Mouse (Mus musculus) E14TG2a.4 (cell line): Measurements from ENCODE around the gene N4bp1.

Experiments used
- H3K27me3 ChIP-seq: 2 replicates; pipeline ENCODE4 v1.6.1; 2014; ENCODE audit warnings: low read length, control low read depth; ENCODE audit not compliant: insufficient read depth
- H3K36me3 ChIP-seq: 2 replicates; pipeline ENCODE4 v1.6.1; 2014; ENCODE audit warnings: low read length, control low read depth; ENCODE audit not compliant: insufficient read depth
- H3K4me1 ChIP-seq: replicated peaks from 2 replicates; pipeline ENCODE4 v1.6.1; 2014; ENCODE audit warnings: low read depth, low read length, control low read depth
- H3K4me3 ChIP-seq: replicated peaks from 2 replicates; pipeline ENCODE4 v1.5.1; 2014; ENCODE audit warnings: mild to moderate bottlenecking, low read length
- H3K9me3 ChIP-seq: 2 replicates; pipeline ENCODE4 v1.6.1; 2014; ENCODE audit warnings: low read length, control low read depth
- CTCF ChIP-seq: conservative IDR thresholded peaks from 2 replicates; pipeline ENCODE4 v1.5.1; 2014; ENCODE audit warnings: low read length
- NANOG ChIP-seq: IDR thresholded peaks from 2 replicates; pipeline ENCODE4 v1.6.1; 2014; ENCODE audit warnings: borderline replicate concordance, low read length, mixed read lengths
- POU5F1 ChIP-seq: IDR thresholded peaks from 2 replicates; pipeline ENCODE4 v1.6.1; 2014; ENCODE audit warnings: low read length, borderline replicate concordance

The N4bp1 gene

GRCm38 (mm10) chr8:86873151-86873550, 11.9 kb downstream of the N4bp1 start:
- H3K27me3 ChIP-seq = no peaks in the 10 kb centered on the region
- H3K4me1 ChIP-seq = peaks cover 97% of the 10 kb centered on the region
- no peaks in the 10 kb centered on the region for H3K9me3 ChIP-seq
- peaks cover 91% of the 10 kb centered on the region for H3K36me3 ChIP-seq
- no peak overlapping the region for H3K4me3 ChIP-seq
- no peak for TF ChIP-seq NANOG
- TF ChIP-seq POU5F1 = no peak
- no peak for TF ChIP-seq CTCF

DNA sequence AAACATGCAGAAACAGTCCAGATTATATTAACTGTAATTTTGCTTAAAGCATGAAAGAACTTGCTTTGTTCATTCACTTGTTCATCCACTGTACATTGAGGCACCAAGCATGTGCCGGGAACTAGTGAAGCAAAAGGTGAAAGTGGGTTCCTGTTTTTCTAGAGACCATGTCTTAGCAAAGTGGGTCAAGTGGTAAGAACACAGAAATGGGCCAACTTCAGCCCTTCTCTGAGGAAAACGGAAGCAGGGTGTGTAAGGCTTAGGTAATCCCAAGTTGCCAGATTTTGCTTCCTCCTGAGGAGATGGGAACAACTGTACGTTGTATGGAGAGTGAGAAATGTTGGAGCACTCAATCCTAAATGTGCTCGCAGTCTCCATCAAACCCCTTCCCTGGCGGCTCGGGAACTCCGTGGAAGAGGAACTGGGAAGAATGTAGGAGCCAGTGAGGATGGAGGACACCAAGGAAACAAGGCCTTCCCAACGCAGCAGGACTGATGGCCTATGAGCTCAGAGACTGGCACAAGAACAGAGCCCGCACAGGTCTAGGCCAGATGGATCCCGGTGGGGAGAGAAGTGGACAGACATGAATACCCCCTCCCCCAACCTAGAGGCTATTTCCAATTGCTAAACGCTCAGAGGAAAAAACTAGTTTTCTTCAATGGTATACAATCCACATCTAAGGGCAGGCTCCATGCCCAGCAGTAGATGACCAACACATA, 12.8 kb downstream of the N4bp1 start:
- TF ChIP-seq POU5F1 = no peak
- TF ChIP-seq CTCF = no peak
- H3K4me3 ChIP-seq = no peak overlapping the region; the same call in 1 of the 2 replicates
- H3K9me3 ChIP-seq = no peaks in the 10 kb centered on the region
- no peaks in the 10 kb centered on the region for H3K27me3 ChIP-seq
- H3K36me3 ChIP-seq = peaks cover 96% of the 10 kb centered on the region
- peaks cover 98% of the 10 kb centered on the region for H3K4me1 ChIP-seq

GRCm38 (mm10) chr8:86871421-86871820, 13.6 kb downstream of the N4bp1 start:
- no peak for TF ChIP-seq POU5F1
- no peak for TF ChIP-seq CTCF
- TF ChIP-seq NANOG = no peak
- Histone ChIP-seq H3K27me3 (no peaks in the 10 kb centered on the region), H3K4me1 (peaks cover 98% of the 10 kb centered on the region), H3K9me3 (no peaks in the 10 kb centered on the region), H3K4me3 (no peak overlapping the region), H3K36me3 (peaks cover 94% of the 10 kb centered on the region)

GRCm38 (mm10) chr8:86870771-86871170, 14.3 kb downstream of the N4bp1 start:
- peaks cover 97% of the 10 kb centered on the region for H3K4me1 ChIP-seq
- H3K36me3 ChIP-seq = peaks cover 89% of the 10 kb centered on the region
- H3K4me3 ChIP-seq = no peak overlapping the region
- H3K9me3 ChIP-seq = no peaks in the 10 kb centered on the region
- no peak for TF ChIP-seq POU5F1
- no peak for TF ChIP-seq NANOG
- no peak for TF ChIP-seq CTCF
- H3K27me3 ChIP-seq = no peaks in the 10 kb centered on the region

DNA sequence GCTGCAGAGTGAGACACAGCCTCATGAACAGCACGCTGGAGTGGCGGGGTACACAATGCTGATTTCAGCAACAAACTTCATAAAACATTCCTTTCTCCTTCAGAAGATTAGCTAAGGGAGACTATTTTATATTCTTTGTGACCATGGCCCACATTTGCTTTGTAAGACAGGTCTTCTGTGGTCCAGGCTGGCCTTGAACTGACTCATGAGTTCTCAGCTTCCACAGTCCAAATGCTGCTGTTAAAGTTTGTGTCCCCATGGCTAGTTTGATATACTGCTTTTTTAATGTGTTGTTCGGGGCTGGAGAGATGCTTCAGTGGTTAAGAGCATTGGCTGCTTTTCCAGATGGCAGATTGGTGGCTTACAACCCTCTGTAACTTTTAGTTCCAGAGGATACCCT, 17.0 kb downstream of the N4bp1 start:
- Histone ChIP-seq H3K36me3 (peaks cover 85% of the 10 kb centered on the region), H3K4me3 (no peak overlapping the region), H3K9me3 (no peaks in the 10 kb centered on the region), H3K4me1 (peaks cover 96% of the 10 kb centered on the region), H3K27me3 (no peaks in the 10 kb centered on the region)
- TF ChIP-seq CTCF = no peak
- no peak for TF ChIP-seq NANOG
- TF ChIP-seq POU5F1 = no peak

DNA sequence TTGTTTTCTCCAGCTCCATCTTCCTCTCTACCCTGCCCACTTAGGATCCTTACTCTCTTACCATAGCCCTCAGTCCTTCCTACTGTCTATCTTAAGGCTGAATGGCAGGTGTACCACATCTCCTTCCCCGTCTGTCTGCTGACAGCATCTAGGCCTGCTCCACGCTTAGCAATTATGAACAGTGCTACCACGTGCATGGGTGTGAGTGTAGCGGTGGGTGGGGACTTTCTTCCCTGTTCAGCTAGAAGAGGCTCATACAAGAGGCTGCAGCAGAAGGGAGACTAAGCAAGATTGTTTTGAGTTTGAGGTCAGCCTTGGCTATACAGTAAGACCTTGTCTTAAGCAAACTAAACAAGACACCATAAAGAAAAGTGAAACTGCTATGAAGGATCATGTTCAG, 20.3 kb downstream of the N4bp1 start:
- TF ChIP-seq NANOG = no peak
- no peak for TF ChIP-seq POU5F1
- no peak for TF ChIP-seq CTCF
- Histone ChIP-seq H3K4me1 (peaks cover 96% of the 10 kb centered on the region), H3K4me3 (no peak overlapping the region), H3K36me3 (peaks cover 86% of the 10 kb centered on the region), H3K9me3 (no peaks in the 10 kb centered on the region), H3K27me3 (no peaks in the 10 kb centered on the region)

GRCm38 (mm10) chr8:86862837-86863236, 22.2 kb downstream of the N4bp1 start:
- Histone ChIP-seq H3K27me3 (no peaks in the 10 kb centered on the region), H3K4me1 (peaks cover 98% of the 10 kb centered on the region), H3K9me3 (no peaks in the 10 kb centered on the region), H3K36me3 (peaks cover 90% of the 10 kb centered on the region), H3K4me3 (no peak overlapping the region)
- TF ChIP-seq NANOG = no peak
- no peak for TF ChIP-seq POU5F1
- TF ChIP-seq CTCF = no peak

DNA sequence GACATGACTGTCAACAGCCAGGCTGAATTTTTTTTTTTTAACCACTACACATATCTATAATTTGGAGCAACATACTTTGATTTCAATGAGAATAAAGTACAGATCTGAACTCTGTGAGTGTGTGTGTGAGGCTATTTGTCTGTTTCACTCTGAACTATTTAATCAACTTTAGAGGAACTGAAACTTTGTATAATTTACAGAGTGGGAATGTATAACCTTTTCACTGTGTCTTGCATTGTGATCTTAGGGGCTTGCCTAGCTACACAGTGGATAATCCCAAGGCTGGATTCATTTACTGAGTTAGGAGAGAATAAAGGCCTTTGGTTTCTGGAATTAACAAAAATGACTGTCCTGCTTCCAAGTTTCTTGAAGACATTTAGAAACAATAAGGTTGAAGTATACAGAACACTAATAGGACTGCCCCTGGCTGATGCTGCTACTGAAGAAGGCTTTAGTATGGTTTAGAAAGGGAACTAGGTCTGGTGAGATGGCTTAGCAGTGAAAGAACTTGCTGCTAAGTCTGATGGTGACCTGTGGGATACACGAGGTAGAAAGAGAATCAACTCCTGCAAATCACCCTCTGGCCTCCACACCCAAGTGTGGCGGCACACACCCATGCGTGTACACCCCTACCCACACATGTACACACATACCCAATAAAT, 22.8 kb downstream of the N4bp1 start:
- Histone ChIP-seq H3K4me1 (peaks cover 98% of the 10 kb centered on the region), H3K9me3 (no peaks in the 10 kb centered on the region), H3K4me3 (no peak overlapping the region), H3K36me3 (peaks cover 90% of the 10 kb centered on the region), H3K27me3 (no peaks in the 10 kb centered on the region)
- no peak for TF ChIP-seq CTCF
- TF ChIP-seq NANOG = no peak
- TF ChIP-seq POU5F1 = no peak

- Histone ChIP-seq H3K9me3 (no peaks in the 10 kb centered on the region), H3K36me3 (peaks cover 89% of the 10 kb centered on the region), H3K4me1 (peaks cover 98% of the 10 kb centered on the region), H3K4me3 (no peak overlapping the region), H3K27me3 (no peaks in the 10 kb centered on the region)
- no peak for TF ChIP-seq POU5F1
- TF ChIP-seq CTCF = no peak
- no peak for TF ChIP-seq NANOG
Observed at GRCm38 (mm10) chr8:86861516-86861915, 23.5 kb downstream of the N4bp1 start.
